Mouse (Mus musculus) mature B cell (primary cell): Measurements from ENCODE around the gene Poc1b.
"Not testable (repeated sequence)": the region's sequence is repeated elsewhere in the genome, so short reads cannot be mapped to it uniquely, and the experiment has no call there.

Experiments
- in situ Hi-C: fragments of 300-500 bp; cut with MboI; formaldehyde crosslinking; loops from 2 replicates; pipeline ENCODE4 v1.14.3; 2019

The Poc1b gene

DNA sequence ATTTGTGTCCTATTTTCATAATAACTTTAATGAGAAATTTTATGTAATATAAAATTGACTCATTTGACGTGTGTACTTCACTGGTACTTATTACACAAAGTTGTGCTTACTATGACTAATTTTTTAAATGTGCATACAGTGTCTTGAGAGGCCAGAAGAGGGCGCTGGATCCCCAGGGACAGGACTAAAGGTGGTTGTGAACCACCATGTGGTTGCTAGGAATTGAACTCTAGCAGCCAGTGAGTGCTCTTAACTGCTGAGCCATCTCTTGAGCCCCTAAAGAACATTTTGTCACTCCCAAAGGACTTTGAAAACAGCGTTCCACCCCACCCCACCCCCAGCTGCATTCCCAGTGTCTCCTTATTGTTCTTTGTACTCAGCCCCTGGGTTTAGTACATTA is 84.0 kb downstream of the Poc1b start:
- in situ Hi-C loops: no loop called here

DNA sequence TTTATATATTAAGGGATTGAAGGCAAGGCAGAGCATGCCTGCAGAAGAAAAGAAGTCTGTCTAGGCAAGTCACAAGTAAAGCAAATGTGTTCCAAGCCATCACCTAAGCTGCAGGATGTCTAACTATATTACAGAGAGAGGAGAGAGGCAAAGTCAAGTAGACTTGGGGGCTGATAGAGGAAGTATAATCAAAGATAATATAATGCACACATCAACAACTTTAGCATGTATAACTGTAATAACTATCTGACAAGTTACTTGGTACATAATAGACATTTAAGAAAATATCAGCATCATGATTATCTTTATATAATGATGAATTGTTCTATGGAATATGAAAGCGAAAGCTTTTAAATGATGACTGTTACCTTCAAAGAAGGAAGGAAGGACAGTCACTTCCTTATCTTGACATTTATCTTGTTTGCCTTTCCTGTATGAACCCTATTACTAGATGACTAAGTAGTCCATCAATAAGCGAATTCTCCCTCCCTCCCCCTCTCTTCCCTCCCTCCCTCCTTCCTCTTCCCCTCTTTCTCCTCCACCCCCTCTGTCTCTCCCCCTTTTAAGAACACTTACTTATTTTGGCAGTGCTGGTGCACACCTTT is 87.7 kb downstream of the Poc1b start:
- in situ Hi-C loops: loop anchor here (5.0 kb wide), 2 partner anchors 68 to 383 kb away; partner anchors contain the start of gene Dusp6

DNA sequence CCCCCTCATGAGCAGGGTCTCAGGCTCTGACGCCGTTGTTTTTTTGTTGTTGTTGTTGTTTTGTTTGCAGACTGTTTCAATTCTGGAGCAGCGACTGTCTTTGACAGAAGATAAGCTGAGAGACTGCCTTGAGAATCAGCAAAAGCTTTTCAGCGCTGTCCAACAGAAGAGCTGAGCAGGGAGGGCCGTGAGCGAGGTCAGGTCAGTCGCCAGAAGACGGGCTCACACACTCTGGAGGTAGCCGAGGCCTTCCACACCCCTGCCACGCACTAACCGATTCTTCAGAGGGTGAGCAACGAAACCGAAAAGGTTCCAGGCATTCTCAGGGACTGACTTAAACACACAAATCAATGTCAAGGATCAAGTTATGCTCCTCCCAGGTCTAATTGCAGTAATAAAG is 89.7 kb downstream of the Poc1b start:
- in situ Hi-C loops: loop anchor here (5.0 kb wide), 2 partner anchors 66 to 381 kb away; partner anchors contain the start of gene Dusp6

DNA sequence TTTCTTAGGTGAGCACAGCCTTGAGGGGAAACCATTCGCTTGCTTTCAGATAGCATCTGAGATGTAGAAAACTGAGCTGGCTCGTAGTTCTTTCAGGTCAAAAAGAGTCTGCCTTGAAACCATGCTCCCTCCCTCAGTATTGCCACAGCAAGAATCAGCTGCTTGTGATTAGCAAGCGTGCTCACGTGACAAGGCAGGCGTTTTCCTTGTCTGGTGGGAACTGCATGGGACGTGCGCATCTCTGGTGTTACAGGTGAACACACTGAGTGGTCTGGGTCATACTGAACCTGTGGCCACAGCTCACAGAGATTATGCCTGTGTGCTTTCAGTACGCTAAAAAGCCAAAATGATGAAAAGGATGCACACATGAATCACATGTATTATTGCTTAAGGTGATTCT is 90.3 kb downstream of the Poc1b start:
- in situ Hi-C loops: loop anchor here (5.0 kb wide), 2 partner anchors 65 to 380 kb away; partner anchors contain the start of gene Dusp6

DNA sequence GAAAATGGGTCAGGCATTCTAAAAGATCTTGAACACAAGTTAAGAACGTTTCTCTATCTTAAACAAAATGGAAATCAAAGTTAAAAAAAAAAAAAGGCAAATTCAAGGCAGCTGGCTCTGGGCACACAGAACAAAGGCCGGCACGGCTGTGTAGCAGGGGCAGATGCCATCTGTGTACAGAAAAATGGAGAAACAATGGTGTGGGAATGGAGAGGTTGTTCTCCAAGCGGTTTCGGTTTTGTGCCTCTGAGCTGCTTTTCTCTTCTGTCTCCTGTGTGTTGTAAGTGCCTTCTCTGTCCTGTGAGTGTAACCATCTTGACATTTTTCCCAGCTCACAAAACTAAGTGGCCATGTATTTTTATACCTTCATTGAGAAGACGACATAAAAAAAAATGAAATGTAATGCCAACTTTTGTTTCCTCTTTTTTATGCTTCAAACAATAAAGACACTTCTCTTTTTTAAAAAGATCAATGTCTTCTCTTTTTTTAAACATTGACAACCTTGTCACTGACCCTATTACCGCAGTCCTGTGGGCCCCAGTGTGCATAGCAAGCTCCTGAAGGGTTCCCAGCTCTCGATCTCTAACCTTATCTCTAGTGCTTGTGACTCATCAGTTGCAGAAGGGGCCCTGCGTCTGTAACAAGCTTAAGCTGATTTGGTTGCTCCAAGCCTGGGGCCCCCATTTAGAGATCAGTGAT is 90.9 kb downstream of the Poc1b start:
- in situ Hi-C loops: loop anchor here (5.0 kb wide), 2 partner anchors 65 to 380 kb away; partner anchors contain the start of gene Dusp6

DNA sequence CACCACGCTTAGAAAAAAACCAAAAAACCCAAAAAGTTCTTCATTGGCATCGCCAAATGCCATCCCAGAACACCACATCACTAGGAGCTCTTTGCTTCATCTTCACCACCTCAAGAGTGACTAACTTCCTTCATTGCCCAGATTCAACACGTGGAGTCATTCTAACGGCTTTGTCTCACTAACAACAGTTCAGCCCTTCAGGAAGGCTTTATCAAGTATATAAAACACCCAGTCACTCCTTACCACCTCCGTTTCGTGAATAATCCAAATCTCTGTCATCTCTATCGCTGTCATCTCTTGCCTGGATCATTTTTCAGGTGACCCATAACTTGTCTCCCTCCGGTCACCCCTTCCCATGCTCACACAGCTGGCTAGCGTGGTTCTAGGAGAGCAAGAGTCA is 92.1 kb downstream of the Poc1b start:
- in situ Hi-C loops: loop anchor here (5.0 kb wide), 2 partner anchors 63 to 378 kb away; partner anchors contain the start of gene Dusp6

DNA sequence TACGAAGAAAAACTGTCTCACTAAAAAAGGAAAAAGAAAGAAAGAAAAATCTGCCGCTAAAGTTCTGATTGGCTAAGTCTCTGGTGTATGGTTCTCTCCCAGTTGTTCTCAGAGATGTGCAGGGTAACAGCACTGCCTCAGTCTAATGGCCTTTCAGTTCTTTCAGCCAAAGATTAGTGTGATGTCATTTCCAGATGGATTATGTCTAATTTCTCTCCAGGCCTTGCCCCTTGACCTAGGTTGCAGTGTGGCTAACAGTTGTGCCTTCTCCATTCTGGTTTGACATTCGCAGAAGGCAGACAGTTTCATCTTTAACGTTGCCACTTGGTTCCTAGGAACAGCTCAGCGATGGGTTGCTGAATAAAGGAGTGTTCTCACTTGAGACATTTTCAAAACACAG is 94.1 kb downstream of the Poc1b start:
- in situ Hi-C loops: no loop called here

DNA sequence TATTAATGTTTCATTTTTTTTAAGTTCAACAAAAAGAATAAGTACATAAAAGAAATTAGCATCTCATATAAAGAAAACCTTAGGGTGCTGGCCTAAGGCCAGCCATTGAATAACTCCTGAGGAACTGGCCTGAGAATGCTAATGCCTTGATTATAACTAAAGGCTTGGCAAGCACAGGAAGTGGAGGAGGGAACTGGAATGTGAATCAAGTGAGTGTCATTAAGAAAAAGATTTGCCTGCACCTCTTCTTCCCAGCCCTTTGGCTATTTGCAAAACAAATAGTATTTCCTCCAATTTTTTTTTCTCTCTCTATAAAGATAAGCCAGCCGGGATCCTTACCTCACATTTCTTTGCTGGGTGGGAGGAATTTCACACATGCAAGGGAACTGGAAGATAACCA is 95.0 kb downstream of the Poc1b start:
- in situ Hi-C loops: no loop called here

DNA sequence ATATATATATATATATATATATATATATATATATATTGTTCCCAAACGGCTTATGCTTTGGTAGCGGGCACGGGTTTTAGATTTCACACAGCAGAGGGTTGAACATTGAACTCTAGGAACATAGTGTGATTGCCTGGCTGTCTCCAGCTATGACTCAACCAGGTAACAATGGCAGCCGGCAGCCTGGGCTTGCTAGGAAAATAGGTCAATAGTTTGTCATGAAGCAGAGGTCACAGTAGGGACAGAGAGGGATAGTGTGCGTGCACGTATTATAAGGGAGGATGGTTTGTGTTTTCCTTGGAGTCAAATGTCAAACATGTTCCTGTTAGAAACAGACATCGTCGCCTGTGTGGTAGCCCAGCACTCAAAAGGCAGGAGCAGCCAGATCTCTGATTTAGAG is 95.5 kb downstream of the Poc1b start:
- in situ Hi-C loops: no loop called here

DNA sequence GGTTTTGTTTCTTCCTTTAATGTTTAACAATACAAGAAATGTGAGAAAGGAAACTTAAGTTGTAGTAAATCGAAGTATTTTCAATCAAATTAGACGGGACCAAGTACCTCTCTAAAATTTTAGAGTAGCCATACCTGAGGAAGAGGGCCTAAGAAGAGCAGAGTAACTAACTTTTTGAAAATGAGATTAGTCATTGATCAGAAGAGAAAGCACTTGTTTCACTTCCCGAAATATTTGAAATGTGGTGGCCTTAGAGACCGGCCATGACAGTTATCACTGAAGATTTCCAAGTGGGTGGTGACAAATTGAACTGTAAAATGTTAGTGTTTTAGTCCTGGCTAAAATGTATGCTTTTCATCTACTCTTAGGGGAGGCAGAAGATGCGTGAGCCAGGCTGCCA is 96.3 kb downstream of the Poc1b start:
- in situ Hi-C loops: no loop called here

DNA sequence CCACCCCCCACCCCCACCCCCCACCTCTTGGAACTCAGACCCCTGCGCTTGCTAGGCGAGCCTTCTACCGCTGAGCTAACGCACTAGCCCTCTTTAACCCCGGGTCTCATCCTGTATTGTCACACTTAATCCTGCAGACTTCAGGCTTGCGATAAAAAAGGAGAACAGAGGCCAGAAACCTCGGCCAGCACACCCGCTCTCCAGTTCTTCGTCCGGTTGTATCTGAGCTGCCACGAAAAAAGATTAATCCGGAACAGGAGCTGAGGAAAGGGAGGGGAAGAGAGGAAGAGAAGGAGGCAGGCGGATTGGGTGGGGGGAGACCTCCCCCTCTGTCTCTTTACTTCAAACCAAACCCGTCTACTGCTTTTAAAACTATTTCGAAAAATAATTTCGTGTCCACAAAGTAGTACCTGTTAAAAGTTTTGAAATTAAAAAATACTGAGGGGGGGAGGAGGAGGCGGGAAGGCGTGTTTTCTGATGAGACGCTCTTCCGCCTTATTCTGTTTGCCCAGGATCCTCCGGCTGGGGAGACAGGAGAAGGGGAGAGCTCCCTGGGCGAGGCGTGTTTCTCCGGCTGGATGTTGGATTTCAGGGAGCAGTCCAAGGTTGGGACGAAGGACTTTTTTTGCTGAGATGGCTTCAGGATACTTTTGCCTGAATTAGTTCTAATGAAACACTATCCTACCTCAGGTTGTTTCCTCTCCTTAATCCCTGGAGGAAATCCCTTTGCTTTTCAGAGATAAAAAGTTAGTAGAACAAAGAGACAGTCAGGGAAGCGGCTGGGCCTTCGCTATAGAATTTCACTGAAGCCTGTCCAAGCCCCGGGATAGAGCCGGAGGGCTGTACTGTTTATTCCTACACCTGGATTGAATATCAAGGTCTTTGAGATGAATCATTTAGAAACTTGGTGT is 97.0 kb downstream of the Poc1b start:
- in situ Hi-C loops: no loop called here

DNA sequence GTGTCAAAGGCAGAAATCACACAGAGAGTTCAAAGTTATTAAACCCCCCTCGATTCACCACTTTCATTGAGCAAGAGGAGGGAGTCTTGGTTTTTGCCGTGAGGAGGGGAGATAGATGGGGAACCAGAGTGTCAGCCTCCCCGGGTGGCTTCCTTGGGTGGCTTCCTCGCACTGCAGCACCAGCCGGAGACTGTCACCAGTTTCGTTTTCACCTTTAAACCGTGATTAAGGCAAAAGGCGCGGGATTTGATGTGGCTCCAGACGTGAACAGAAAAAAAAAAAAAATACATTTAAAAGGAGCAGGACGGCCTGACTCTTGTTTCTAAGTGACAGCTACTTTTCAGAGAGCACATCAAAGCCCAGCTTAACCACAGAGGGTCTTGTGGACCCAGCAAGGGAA is 97.7 kb downstream of the Poc1b start:
- in situ Hi-C loops: no loop called here

DNA sequence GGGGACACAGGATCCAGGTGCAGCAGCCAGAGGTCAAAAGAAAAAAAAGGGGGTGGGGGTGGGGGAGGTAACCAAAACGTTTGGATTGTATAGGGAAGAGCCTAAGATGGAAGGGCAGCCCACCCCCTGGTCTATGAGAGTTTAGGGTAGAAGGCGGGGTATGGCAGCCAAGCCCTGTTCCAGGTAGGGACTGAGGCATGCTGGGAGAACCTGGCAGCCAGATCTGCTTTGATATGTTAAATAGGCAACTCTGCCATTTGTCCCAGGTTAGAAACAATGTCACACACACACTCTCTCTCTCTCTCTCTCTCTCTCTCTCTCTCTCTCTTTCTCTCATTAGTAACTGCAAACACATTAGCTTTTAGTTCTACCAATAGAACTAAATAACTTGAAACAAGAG is 100.3 kb downstream of the Poc1b start:
- in situ Hi-C loops: no loop called here

DNA sequence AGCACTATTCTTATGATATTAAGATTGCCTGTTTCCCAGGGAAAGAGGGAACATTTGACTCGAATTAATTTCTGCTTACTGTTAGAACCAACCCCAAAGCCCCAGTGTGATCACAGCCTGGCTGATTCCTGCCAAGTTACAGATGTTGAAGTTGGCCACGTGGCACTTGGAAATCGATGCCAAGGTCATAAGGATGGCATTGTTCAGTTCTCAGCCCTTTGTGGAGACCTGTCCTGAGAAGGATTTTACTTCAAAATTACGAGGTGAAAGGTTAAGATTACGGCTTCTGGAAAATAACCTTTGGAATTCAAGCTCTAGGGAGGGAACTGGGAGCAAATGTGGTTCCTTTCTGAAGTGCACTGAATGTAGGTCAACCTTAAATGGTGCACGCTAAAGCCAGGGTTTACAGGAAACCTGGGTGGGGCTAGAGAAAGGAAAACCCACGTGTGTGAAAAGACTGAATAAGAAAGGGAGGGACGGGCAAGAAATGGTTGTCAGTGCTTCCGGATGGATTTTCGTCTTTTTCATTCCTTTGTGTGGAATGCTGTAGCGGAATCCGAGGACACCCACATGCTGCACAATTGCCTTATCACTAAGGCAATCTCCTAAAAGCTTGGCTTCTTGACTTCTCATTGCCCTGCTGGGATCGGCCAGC is 102.4 kb downstream of the Poc1b start:
- in situ Hi-C loops: no loop called here

DNA sequence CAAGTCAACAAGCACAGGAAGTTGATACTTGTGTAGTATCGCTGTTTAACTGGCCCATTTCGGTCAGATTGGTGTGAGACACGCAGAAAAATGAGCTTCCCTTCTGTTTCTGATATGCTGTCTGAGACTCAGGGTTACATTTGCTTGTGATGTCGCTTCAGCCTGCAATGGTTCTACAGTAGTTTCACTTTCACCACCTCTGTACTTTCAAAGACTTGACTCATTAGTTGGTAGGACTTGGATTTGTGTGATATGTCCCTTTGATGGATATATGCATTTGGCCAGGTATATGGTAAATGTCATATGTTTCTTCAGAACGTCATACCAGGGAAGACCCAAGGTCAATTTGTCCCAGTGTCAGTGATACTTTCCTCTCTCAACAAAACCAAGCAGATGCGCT is 104.2 kb downstream of the Poc1b start:
- in situ Hi-C loops: no loop called here

DNA sequence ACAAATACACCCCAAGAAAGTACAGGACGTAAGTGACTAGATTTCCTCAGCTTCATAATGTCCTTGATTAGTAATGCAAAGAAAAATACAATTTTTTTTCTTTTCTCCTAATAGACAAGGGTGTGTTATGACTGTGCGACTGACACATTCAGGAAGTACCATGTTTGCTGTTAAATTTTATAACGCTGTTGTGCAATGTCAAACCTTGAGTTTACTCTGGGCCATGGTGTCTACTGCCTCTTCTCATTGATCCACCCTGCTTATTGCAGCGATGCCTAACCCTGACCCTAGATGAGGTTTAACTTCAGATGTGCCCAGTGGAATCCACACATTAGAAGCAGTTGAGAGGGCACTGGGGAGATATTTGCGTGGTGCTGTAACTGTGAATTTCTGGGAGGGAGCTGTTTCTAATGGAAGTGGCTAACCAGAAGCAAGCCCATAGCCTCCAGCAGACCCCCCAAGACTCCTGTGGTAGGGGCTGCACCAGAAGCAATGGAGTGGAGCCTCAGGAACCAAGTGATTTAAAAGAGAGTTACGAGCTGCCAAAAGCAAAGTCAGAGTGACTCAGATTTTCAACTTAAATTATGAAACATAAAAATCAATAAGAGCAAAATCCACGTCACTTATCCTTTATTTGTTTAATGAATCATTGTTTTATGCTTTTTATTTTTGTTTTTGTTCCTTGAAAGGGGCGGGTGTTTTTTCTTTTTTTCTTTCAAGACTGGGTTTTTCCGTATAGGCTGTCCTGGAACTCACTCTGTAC is 104.8 kb downstream of the Poc1b start:
- in situ Hi-C loops: no loop called here

DNA sequence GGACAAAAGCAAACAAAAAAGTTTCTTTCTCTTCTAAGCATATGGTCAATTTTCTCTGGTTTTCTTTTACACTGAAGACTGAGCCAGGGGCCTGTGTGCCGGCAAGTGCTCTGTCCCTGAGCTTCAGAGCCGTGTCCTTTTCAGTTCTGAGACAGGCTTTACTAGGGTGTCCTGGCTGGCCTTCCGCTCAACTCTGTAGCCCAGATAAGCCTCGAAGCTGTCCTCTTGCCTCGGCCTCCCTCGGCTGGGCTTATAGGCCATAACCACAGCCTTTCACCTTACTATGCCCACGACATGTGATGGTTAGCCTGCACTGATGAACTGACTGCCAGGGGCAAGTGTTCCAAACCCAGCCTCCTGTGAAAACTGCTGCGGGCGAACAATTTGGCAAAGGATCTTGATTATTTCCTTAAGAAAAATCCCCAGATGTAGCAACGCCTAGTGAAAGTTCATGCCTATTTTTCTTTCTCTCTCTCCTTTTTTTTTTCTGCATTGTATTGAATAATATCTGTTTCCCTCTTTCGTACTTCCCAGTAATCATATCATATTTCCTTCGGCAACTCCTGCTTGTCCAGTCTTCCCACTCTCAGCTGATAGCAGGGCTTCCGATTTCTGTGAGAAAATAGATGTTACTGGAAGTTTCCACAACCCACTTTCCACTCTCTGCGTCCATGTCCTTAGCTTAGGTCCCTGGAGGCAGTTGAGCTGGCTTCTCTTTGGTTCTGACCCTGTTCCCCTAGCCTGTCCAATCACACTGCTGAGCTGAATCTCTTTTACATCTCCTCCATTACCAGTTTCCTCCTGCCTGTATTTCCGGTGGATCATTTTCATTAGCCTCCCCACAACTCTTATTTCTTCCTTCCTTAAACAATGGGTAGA is 107.8 kb downstream of the Poc1b start:
- in situ Hi-C loops: no loop called here

DNA sequence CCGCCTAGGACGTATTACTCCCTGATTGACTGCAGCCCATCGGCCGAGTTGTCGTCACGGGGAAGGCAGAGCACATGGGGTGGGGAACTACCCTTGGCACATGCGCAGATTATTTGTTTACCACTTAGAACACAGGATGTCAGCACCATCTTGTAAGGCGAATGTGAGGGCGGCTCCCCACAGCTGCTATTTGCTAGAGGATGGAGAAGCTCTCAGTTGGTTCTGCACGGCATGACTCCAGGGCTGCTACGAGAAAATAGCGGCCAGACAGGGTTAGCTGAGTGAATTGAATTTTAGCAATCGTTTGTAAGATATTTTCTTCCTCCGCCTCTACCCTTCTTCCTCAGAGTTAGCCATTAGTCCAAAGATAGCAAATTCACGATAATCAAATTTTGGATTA is 109.7 kb downstream of the Poc1b start:
- in situ Hi-C loops: not testable (repeated sequence)

DNA sequence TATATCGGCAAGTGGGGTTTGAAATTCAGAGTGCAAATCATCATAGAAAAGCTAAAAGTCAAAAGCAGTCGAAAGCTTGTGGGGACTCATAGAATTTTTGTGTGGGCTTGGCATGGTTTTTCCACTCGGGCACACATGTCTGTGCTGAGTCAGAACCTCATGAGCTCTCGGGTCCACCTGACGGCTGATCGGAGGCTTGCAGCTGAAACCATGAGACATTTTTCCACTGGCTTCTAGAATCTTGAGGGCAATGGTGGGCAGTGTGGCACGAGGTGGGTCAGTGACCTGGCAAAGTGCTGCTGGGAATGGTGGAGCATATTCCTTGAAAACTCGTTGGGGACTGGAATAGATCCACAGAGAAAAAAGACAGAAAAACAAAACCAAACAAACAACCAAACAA is 114.7 kb downstream of the Poc1b start:
- in situ Hi-C loops: no loop called here

DNA sequence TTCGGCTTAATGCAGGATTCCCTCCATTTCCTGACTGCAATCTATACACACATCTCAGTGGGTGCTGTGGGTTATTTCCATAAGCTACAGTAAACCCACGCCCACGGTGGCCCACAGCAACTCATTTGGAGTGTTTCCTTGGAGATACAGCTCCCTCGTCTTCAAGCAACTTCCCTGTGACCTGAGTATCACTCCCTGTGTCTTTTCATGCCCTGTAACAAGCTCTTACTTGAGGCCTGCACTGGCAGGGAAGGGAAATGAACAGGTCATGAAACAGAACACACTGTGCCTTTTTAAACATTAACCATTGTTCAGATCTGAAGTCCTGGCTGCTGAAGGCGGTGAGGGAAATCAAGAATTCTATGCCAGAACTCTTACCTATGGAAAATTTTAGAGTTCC is 115.9 kb downstream of the Poc1b start:
- in situ Hi-C loops: no loop called here
